Mouse (Mus musculus): ENCODE results near the gene Sh3d19. TPM values are rescaled to one million over a fixed set of nuclear protein-coding genes. Genes with fewer than 3 reads are reported as not detected.
A peak's percentile ranks its signal among the peaks of the same experiment; 100 is the strongest.

Gene Sh3d19
- polyA plus RNA-seq, 1 experiment: 40.7 TPM

DNA sequence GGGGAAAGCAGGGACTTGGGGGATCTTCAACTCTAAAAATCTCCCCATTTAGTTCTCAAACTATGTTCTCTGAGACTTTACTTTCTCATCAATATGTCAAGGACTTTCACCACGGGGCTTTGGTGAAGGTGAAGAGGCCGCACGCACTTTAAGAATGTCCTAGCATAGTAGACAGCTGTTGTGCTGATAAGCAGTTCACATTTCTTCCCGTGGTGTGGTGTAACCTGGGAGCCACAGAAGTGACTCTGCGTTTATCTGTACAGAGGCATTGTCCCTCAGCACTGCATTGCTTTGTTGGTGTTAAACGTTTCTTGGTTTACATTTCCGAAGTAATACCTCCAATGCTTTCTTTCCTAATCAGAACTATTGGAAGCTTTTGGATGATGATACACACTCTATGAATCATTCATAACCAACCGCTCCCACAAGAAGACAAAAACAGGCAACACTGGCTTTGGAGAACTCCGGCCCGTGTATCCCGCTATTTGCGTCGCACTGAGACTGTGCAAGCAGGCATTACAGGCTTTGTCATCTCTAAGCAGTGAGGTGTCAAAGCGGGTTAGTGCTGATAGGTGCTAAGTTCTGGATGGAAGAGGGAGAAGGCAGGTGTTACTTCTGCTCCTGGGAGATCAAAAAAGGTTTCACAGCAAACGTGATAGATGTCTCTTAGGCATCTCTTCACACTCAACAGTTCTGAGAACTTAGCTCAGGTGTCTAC is 57.9 kb downstream of the Sh3d19 start:
- DNase-seq (ENCODE audit: low read depth): no peak

DNA sequence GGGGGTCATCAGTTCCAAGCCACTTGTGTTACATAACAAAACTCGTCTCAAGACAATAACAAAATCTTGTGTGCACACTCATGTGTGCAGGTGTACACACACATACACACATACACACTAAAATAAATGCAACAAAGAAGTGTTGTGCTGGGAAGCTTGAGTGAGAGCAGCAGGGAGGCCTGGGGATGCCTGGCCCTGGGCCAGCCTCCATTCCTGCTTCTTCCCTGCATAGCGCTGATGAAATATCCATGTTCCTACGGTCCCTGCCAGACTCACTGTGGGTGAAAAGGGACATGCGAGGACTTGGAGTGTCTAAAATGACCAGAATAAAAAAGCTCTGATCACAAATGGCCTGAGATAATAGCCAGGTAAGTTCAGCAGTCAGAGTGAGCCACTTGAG is 59.7 kb downstream of the Sh3d19 start:
- no peak for DNase-seq (ENCODE audit: low read depth)

DNA sequence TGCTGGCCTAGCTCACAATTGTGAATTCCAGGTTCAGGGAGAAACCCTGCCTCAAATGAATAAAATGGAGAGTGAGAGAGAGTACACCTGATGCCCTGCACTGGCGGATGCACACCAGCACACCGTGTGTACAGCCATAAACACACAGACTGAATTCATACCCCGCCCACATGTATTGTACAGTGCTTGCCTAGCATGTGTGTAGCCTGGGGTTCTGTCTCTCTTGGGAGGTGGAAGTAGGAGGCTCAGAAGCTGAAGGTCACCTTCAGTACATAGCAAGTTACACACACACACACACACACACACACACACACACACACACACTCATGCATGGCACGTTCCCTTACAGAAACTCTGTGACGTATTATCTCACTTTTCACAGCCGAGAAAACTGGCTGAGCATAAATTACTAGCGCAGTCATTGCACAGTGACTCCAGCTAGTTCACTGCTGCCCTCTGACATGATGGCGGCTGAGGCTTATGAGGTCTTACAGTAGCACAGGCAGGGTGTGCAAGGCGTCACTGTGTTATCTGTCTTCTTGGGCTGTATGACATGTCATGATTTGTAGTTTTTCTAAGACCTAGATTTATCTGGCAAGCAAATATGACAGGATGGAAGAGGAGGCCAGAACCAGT is 62.7 kb downstream of the Sh3d19 start:
- DNase-seq (ENCODE audit: low read depth): no peak

DNA sequence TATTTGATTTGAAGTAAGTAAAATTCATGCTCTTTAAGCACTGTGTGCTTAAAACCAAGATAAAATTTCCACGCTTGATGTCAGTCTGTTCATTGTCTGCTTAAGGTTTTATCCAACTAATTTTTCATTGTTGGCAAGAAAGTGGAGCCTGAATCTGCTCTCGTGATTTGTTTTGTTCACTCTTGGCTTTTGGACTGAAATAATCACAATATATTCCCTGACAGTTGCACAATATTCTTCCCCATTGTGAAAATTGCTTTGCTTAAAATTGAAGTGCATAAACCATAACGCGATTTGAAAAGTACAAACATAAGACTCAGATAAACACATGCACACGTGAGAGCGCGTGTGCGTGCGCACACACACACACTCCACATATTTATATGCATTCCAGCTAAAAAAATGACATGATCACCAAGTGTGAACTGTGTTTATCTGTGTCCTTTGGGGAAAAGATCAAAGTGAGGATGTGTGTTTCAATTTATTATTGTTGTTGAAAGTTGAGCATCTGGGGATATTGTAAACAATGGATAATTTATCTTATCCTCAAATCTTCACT is 67.1 kb downstream of the Sh3d19 start:
- DNase-seq (ENCODE audit: low read depth): no peak

DNA sequence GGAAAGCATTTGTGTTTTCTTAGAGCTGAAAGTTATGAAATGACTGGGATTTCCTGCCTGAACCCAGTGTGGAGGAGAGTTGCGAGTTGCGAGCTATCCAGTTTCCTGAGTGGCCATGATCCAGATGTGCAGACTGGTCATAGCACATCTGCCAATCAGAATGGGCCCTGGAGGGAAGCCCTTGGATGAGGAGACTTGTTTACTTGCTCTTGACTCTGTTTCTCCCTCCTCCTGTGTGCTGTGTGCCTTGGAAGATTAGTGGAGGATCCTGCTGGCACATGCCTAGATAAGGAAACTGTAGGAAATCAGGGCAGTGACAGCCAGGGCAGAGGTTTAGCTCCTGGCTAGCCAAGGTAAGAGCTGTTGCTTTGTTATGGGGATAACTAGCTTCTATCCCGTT is 67.7 kb downstream of the Sh3d19 start:
- DNase-seq (ENCODE audit: low read depth): peak; percentile 88

DNA sequence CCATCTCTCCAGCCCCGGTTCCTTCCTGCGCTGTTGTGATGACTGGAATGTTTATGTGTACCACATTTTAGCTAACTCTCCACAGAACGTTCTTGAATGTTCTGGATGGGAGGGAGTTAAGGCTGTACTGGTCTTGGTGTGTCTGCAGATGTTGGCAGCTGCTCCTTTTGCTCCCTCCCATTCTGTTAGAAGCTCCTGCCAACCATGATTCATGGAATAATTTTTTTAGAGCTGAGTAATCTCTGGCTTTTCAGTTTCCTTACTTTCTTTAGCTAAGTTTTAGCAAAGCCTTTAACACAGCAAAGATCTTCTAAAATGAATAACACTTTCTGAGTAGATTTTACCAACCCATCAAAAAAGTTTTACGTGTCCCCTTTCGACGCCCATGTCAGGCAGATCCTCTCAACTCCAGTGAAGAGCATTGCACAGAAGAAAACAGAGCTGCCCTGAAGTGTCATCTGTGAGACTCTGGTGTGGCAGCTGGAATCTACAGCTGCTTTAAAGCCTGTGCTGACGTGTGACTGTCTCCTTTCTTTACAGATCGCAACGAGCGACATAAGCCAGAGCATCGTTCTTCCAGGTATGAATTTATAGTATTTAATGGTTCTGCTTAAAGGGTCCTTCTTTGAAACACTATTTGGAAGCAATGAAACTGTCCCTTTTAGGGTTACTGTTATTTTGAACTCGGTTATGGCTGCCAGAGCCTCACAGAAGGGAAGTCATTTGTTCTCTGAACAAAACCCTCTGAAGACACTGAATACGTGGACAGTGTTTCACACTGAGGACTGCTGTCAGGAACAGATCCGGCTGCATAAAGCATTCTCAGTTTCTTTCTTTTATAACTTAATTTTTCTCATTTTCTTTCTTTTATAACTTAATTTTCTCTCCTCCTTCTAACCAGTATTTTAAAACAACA is 69.6 kb downstream of the Sh3d19 start:
- DNase-seq (ENCODE audit: low read depth): peak; percentile 34

DNA sequence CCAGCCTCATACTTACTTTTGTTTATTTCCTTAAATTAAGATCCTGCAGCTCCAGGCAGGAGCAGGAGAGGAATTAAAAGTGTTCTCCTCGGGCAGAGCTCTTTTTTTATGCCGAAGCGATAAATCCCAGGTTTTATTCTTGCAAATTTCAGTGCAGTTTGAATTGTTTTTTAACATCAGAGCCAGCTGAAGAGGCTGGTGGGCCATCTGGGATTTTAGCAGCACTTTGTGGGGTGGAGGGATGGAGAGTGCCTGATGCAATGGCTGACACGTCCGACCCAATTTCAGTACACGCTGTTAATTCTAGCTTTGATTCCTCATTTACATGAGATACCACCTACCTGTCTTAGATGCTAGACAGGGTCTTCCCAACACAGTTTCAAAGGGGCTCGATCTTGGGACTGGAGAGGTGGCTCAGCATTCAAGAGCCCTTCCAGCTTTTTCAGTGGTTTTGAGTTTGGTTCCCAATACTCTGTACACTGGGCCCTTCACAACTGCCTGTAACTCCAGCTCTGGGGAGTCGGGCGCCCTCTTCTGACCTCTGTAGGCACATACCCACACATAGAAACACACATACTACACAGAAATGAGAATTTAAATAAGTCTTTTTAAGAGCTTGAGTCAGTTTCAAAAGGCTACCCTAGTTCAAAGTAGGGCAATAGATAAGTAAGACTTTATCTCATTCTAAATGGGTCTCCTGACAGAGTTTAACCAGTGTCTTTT is 76.9 kb downstream of the Sh3d19 start:
- DNase-seq (ENCODE audit: low read depth): no peak

DNA sequence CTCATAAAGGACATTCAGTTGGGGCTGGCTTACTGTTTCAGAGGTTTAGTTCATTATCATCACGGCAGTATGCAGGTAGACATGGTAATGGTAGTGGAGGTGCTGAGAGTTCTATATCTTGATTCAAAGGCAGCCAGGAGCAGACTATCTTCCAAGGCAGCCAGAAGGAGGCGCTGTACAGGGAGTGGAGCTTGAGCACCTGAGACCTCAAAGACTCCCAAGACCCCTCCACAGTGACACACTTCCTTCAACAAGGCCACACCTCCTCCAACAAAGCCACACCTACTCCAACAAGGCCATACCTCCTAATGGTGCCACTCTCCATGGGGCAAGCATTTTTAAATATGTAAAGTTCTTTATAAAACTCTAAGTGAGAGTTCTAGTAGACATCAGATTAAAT is 78.1 kb downstream of the Sh3d19 start:
- no peak for DNase-seq (ENCODE audit: low read depth)

DNA sequence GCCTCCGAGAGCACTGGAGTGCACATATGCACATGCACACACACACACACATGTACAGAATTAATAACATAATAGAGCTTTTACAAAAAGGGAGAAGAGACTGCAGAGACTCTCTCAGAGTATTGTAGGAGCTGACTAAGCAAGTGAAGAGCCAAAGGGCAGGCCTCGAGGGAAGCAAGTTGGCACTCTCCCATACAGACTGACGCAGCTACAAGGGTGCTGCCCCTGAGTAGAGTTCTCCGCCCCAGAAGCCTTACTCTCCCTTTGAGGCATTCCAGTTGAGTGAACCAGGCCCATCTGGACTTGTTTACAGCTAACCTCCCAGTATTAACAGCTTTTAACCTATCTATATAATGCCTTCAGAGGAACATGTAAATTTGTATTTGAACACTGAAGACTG is 85.8 kb downstream of the Sh3d19 start:
- DNase-seq (ENCODE audit: low read depth): no peak

DNA sequence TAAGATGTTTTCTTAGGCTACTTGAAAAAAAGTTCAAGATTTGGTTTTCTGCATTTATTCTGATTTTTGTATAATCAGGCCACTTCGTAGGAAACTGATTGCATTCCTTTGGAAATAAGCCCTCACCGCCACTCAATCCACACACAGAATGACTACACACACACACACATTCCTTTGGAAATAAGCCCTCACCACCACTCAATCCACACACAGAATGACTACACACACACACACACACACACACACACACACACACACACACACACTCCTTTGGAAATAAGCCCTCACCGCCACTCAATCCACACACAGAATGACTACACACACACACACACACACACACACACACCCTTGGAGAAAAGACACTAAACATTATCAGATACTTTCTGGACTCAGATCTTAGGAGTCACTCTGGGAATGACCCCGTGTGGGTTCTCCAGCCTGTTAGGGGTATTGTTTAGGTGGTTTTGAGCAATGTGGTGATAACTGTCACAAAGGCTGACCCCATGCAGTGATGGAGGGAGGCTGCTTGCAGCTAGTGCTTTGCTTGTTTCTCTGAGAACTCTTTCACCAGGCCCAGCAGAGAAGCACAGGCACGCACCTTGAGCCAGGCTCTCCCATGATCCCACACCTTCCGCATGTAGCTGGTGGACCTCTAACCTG is 86.7 kb downstream of the Sh3d19 start:
- DNase-seq (ENCODE audit: low read depth): no peak

DNA sequence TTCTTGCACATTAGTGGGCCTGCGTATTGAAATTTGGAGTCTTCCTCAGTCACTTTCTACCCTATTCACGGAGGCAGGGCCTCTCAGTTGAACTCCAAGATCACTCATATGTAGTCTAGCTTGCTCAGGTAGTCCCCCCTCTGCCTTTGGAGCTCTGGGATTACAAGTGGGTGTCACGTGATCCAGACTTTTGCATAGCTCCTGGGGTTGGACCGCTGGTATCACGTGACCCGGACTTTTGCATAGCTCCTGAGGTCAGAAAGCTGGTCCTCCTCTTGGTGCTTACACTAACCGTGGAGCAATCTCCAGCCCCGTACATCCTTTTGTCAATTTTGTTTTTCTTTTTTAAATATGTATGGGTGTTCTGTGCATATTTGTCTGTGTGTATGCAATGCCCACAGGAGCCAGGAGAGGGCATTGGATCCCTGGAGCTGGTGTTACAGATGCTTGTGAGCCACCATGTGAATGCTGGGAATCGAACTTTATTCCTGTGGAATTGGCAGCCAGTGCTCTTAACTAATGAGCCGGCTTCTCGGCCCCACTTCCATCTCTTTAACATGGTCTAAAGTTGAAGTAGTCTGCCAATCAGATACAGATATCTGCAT is 98.8 kb downstream of the Sh3d19 start:
- DNase-seq (ENCODE audit: low read depth): no peak

DNA sequence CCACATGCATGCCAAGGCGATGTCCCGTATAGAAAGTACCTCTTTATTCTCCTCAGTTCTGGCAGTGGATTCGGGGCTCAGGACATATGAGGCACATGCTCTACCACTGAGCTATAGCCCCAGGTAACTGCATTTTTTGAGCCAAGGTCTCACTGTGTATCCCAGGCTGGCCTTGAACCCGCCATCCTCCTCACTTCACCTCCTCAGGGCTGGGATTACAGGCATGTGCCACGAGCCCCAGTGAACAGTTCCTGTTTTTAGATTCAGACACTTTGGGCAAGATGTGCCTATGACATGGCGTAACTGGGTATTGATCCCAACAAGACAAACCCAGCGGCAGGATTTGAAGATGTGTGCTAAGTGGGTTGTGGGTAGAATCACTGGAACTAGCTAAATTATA is 99.9 kb downstream of the Sh3d19 start:
- DNase-seq (ENCODE audit: low read depth): no peak

DNA sequence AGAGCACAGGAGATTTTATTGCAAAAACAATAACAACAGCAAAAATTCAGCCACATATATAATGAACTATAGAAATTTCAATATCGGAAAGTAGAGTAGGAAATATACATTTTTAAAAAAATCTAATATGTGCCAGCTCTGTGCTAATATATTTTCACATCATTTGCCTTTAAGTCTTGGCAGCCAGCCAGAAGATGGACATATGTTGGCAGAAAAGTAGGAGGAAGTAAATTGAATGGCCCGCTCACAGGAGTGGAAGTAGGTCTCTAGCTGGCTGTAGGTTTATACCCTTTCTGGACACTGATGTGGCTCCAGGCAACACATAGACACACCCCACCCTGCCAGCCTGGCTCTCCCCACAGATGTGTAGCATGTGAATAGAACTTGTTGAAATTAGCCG is 101.2 kb downstream of the Sh3d19 start:
- DNase-seq (ENCODE audit: low read depth): no peak

DNA sequence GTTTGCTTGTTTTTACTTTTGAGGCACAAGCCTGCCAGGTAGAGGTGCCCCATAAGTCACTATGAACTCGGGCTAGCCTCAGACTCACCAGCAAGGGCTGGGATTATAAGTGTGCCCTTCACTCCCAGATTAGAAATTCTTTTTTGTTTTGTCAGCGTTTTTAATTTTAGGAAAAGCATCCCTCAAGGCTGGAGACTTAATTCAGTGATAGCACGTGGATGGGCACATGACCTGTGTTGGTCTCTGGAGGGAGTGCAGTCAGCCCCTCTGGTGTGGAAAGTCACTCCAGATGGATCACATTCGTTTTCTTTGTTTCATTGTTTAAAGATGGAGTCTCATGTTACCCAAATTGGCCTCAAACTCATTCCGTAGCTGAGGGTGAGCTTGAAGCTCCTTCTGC is 102.0 kb downstream of the Sh3d19 start:
- DNase-seq (ENCODE audit: low read depth): no peak

DNA sequence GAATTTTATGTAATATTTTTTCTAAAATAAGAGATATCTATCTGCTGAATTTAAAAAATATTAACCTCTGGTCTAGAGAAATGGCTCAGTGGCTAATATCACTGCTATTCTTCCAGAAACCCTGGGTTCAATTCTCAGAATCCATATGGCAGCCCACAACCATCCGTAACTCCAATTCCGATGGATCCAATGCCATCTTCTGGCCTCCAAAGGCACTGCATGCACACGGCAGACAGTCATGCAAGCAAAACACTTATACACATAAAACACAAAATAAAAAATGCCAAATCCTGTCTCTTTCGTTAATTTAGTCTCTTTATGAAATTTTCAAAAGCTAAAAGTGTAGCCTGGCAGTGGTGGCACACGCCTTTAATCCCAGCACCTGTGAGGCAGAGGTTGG is 104.7 kb downstream of the Sh3d19 start:
- no peak for DNase-seq (ENCODE audit: low read depth)

DNA sequence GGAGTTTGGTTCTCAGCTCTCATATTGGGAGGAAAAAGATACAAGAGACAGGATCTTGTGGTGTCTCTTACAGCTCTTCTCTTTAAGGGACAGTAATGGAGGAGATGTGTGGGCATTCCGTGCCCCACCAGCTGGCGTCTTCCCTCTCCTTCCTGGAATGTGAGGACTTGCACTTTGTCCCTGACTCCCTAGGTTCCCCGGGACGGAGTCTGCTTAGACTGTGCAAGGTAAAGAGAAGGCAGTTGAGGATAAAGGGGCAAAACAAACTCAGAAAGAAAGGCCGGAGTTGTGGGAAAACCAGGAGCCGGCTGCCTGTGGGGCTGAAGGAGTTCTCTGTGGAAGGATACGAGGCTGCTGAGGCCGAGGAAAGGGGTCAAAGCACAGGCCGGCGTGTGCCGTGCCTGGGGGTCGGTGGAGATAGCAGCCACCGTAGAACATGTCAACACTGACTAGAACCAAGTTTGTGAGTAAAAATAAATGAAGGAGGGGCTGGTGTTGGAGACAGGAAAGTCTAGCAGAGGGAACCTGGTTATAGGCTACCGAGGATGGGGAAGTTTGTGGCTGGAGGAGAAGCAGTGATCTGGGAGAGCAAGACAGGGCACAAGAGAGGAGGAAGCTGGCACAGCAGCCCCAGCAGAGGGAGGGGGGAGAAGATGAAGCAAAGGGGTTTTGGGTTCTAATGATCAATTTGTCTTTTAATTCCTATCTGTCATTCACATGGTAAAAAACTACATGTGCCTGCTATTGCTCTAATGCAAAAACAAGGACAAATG is 105.8 kb downstream of the Sh3d19 start:
- no peak for DNase-seq (ENCODE audit: low read depth)

DNA sequence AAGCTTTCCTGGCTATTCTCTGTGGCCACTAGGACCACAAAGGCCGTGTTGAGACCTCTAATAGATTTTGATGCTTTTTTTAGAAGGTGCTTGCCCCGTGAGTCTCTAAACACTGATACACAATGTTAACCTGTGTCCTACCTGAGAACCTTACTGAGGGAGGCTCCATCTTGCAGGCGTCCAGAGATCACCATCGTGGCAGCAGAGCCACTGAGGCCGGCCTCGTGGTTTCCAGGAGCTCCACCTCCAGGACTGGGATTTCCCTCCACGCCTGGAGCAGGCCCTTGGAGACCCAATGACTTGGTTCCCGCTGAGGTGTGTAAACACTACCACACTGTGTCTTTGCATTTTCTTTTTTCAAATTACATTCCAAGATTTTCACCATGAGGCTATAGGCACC is 112.1 kb downstream of the Sh3d19 start:
- DNase-seq (ENCODE audit: low read depth): no peak

DNA sequence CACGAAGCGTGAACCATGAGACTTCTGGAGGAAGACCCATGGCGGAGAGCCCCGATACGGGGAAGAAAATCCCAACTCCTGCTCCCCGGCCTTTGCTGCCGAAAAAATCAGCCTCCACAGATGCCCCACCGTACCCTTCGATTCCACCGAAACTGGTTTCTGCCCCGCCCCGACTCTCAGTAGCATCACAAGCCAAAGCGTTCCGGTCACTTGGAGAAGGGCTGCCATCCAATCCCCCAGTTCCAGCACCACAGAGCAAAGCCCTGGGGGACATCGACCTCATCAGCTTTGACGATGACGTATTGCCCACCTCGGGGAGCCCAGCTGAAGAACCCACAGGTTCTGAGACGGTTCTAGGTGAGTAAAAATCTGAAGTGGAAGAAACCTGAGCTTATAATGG is 114.1 kb downstream of the Sh3d19 start:
- DNase-seq (ENCODE audit: low read depth): no peak

DNA sequence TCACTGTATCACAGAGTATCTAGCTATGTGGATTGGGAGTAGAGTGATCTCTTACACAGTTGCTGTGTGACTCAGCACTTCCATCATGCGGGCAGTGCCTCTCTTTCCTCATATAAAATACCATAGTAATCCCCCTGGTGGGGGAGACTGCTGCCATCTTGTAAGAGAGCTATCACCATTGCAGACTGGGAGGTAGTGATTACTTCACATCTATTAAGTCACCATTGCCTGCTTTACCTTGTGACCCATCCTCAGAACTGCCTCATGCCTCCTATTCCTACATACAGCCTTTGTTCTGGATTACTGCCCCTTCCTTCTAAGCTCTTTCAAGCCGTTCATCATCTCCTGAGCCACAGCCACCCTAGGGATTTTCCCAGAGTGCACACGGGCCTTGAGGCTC is 117.0 kb downstream of the Sh3d19 start:
- DNase-seq (ENCODE audit: low read depth): no peak
